Mouse (Mus musculus): ENCODE measurements around the gene Psmc3. TPM values are rescaled to one million over a fixed set of nuclear protein-coding genes. Genes with fewer than 3 reads are reported as not detected.

Gene Psmc3
- polyA plus RNA-seq, 1 experiment, result 124 TPM

DNA sequence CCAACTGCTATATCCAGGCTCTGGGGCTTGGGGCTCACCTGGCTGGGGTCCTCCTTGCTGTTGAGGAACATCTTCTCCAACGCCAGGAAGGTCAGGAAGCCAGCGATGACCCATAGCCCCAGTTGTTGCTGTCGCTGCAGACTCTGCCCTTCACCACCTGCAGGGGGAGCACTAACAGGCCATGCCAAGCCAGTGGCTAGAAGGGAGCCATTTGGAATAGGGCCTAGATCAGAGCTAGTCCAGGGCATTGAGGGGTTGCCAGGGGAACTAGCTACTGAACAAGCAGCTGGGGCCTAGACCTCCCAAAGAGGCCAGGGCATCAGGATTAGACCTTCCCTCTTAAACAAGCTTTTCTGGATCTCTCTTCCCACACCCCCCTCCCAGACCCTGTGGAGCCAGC, 11.7 kb downstream of the Psmc3 start:
- TF ChIP-seq POLR2A (IDR thresholded peaks at IDR 0.05; ENCODE audit: borderline replicate concordance, low read depth, low read length) (no peak), CTCF (IDR thresholded peaks at IDR 0.05; ENCODE audit: low read depth, low read length) (peak; percentile 72)
- Histone ChIP-seq H3K4me3 (ENCODE audit: insufficient read depth, low read length) (no peak overlapping the region), H3K27ac (ENCODE audit: insufficient read depth, low read depth, low read length) (no peak overlapping the region), H3K4me1 (ENCODE audit: control insufficient read depth, insufficient read depth, low read length) (peaks cover 4% of the 10 kb centered on the region; the same call in 1 of the 2 replicates)

DNA sequence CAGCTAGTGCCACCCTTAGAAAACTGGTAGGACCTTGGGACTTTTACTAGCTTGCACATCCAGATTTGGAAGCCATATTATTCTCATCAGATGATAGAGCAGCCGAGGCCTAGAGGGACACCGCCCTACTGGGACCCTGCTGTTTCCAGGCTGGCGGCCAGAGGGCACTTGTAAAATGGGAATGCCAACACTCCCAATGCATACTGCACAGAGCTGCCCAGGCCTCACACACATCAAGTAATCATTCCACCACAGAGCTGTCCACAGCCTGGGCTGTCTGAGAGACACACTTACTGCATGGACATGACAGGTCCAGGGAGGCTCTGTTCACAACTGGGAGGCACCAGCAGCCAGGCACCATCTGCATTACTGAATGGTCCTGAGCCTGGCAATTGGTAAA, 12.6 kb downstream of the Psmc3 start:
- H3K4me1 ChIP-seq (ENCODE audit: control insufficient read depth, insufficient read depth, low read length), result peaks cover 12% of the 10 kb centered on the region
- TF ChIP-seq POLR2A (IDR thresholded peaks at IDR 0.05; ENCODE audit: borderline replicate concordance, low read depth, low read length), result no peak
- TF ChIP-seq CTCF (IDR thresholded peaks at IDR 0.05; ENCODE audit: low read depth, low read length), result no peak
- H3K27ac ChIP-seq (ENCODE audit: insufficient read depth, low read depth, low read length), result no peak overlapping the region
- H3K4me3 ChIP-seq (ENCODE audit: insufficient read depth, low read length), result no peak overlapping the region

- no peak overlapping the region for H3K4me3 ChIP-seq (ENCODE audit: insufficient read depth, low read length)
These were observed 14.5 kb downstream of the Psmc3 start for GRCm38 (mm10) chr2:91068162-91068871.

DNA sequence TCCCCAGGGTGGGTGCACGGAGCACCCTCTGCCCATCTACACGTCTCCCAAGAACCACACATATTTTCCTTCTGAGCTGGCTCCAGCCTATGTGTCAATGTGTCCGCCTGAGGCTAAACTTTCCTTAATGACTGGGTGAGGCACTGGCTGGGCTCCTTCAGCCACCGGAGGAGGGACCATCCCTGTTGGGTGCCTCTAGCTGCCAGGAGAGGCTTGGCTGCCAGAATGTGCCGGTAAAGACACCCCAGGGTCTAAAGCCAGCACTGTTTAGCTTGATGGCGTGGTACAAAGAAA, 15.0 kb downstream of the Psmc3 start:
- Histone ChIP-seq H3K4me3 (ENCODE audit: insufficient read depth, low read length) (peak overlapping the region; percentile 78), H3K4me1 (ENCODE audit: control insufficient read depth, insufficient read depth, low read length) (peaks cover 27% of the 10 kb centered on the region)

More at GRCm38 (mm10) chr2:91068162-91068871, 14.5 kb downstream of the Psmc3 start:
- TF ChIP-seq CTCF (IDR thresholded peaks at IDR 0.05; ENCODE audit: low read depth, low read length) (no peak), POLR2A (IDR thresholded peaks at IDR 0.05; ENCODE audit: borderline replicate concordance, low read depth, low read length) (no peak)
- no peak overlapping the region for H3K27ac ChIP-seq (ENCODE audit: insufficient read depth, low read depth, low read length)
- H3K4me1 ChIP-seq (ENCODE audit: control insufficient read depth, insufficient read depth, low read length), result peaks cover 27% of the 10 kb centered on the region

GRCm38 (mm10) chr2:91069306-91070000, 15.6 kb downstream of the Psmc3 start:
- Histone ChIP-seq H3K4me1 (ENCODE audit: control insufficient read depth, insufficient read depth, low read length) (peaks cover 27% of the 10 kb centered on the region), H3K27ac (ENCODE audit: insufficient read depth, low read depth, low read length) (peak overlapping the region; percentile 66), H3K4me3 (ENCODE audit: insufficient read depth, low read length) (peak overlapping the region; percentile 78)
- TF ChIP-seq POLR2A (IDR thresholded peaks at IDR 0.05; ENCODE audit: borderline replicate concordance, low read depth, low read length) (no peak), CTCF (IDR thresholded peaks at IDR 0.05; ENCODE audit: low read depth, low read length) (no peak)

More for the DNA sequence above, 15.0 kb downstream of the Psmc3 start:
- no peak overlapping the region for H3K27ac ChIP-seq (ENCODE audit: insufficient read depth, low read depth, low read length)
- TF ChIP-seq CTCF (IDR thresholded peaks at IDR 0.05; ENCODE audit: low read depth, low read length) (no peak), POLR2A (IDR thresholded peaks at IDR 0.05; ENCODE audit: borderline replicate concordance, low read depth, low read length) (no peak)

GRCm38 (mm10) chr2:91070076-91070800, 16.4 kb downstream of the Psmc3 start, which contains the start of gene Slc39a13:
Slc39a13 (minus strand) TSS chr2:91070417.
- H3K4me3 ChIP-seq (ENCODE audit: insufficient read depth, low read length), result peak within 1 kb of the TSS; percentile 78
- H3K4me1 ChIP-seq (ENCODE audit: control insufficient read depth, insufficient read depth, low read length), result peaks cover 27% of the 10 kb centered on the region
- no peak for TF ChIP-seq POLR2A (IDR thresholded peaks at IDR 0.05; ENCODE audit: borderline replicate concordance, low read depth, low read length)
- TF ChIP-seq CTCF (IDR thresholded peaks at IDR 0.05; ENCODE audit: low read depth, low read length), result peak; percentile 80
- peak within 1 kb of the TSS; percentile 90 for H3K27ac ChIP-seq (ENCODE audit: insufficient read depth, low read depth, low read length)

DNA sequence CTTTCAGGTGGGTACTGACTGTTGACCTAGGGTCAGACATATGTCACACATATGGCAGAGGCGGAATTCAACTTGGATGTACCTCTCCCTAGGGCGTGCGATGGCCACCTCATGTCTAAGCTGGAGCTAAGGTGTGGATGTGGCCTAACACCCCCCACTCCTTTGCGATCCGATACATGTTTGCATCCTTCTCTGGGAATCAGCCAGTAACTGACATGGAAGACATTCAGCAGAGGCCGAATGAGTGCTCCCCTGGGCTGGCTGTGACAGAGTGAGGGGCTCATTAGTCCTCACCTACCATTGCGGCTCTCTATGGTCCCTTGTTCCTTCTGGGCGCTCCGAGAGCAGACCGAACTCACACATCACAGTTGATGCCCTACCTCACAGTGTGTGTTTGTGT, 17.2 kb downstream of the Psmc3 start:
- Histone ChIP-seq H3K27ac (ENCODE audit: insufficient read depth, low read depth, low read length) (peak overlapping the region; percentile 90), H3K4me1 (ENCODE audit: control insufficient read depth, insufficient read depth, low read length) (peaks cover 27% of the 10 kb centered on the region), H3K4me3 (ENCODE audit: insufficient read depth, low read length) (no peak overlapping the region)
- TF ChIP-seq CTCF (IDR thresholded peaks at IDR 0.05; ENCODE audit: low read depth, low read length) (no peak), POLR2A (IDR thresholded peaks at IDR 0.05; ENCODE audit: borderline replicate concordance, low read depth, low read length) (no peak)

DNA sequence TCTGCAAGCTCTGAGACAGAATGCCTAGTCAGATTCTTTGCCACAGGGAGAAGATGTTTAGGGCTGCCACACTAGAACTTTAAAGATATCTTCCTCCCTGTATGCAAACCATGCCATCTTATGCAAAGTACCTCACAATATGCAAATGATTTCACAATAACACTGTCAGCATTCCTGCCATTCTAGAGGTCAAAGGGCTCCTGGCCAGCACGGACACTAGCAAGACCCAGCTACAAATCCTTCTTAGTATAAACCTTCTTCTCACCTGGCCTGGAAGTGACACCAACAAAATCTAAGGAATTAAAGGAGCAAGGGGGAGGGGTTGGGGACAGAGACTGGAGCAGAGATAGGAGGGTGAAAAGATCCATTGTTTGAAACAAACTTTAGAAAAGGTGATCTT, 18.3 kb downstream of the Psmc3 start:
- H3K4me3 ChIP-seq (ENCODE audit: insufficient read depth, low read length), result no peak overlapping the region
- TF ChIP-seq POLR2A (IDR thresholded peaks at IDR 0.05; ENCODE audit: borderline replicate concordance, low read depth, low read length), result no peak
- TF ChIP-seq CTCF (IDR thresholded peaks at IDR 0.05; ENCODE audit: low read depth, low read length), result no peak
- H3K4me1 ChIP-seq (ENCODE audit: control insufficient read depth, insufficient read depth, low read length), result peaks cover 27% of the 10 kb centered on the region
- H3K27ac ChIP-seq (ENCODE audit: insufficient read depth, low read depth, low read length), result peak overlapping the region; percentile 90

DNA sequence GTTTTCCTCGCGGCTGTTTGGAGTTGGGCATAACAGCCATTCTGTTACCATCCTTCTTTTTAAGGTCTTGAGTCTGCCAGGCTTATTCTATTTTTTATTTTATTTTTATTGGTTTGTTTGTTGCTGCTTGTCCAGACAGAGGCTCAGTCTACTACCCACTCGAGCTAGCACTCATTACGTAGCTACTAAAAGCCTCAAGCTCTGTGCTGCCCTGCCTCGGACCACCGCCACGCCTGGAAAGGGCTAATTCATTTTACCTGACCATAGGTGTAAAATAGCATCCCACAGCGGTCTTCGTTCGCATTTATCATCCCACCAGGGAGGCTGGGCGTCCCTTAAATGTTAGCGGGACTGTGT, 24.1 kb downstream of the Psmc3 start:
- H3K4me3 ChIP-seq (ENCODE audit: insufficient read depth, low read length), result no peak overlapping the region
- TF ChIP-seq CTCF (IDR thresholded peaks at IDR 0.05; ENCODE audit: low read depth, low read length) (no peak), POLR2A (IDR thresholded peaks at IDR 0.05; ENCODE audit: borderline replicate concordance, low read depth, low read length) (no peak)
- H3K27ac ChIP-seq (ENCODE audit: insufficient read depth, low read depth, low read length), result no peak overlapping the region

More for the DNA sequence above, 24.1 kb downstream of the Psmc3 start:
- H3K4me1 ChIP-seq (ENCODE audit: control insufficient read depth, insufficient read depth, low read length), result peaks cover 13% of the 10 kb centered on the region
